Mouse (Mus musculus): ENCODE data around the gene Fasl. TPM values are rescaled to one million over a fixed set of nuclear protein-coding genes. Genes with fewer than 3 reads are reported as not detected.

The Fasl gene
- polyA plus RNA-seq, 1 experiment from 2014 or later, result not detected

DNA sequence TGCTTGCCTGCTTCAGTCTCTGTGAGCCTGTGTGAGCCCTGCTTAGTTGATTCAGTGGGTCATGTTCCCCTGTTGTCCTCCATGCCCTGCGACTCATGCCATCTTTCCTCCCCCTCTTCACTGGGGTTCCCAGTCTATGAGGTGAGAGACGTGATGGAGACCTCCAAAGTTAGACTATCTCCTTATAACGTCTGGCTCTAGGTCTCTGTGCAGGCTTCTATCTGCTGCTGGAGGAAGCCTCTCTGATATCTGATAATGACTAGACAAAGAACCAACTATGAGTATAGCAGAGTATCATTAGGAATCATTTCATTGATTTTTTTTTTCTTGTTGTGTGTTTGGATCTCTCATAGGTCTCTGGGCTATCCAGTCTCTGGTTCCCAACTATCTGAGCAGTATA, 31.7 kb downstream of the Fasl start:
- H3K36me3 ChIP-seq, result no peaks in the 10 kb centered on the region
- 89% methylated on average over 3 of the region's 3 CpGs for WGBS

DNA sequence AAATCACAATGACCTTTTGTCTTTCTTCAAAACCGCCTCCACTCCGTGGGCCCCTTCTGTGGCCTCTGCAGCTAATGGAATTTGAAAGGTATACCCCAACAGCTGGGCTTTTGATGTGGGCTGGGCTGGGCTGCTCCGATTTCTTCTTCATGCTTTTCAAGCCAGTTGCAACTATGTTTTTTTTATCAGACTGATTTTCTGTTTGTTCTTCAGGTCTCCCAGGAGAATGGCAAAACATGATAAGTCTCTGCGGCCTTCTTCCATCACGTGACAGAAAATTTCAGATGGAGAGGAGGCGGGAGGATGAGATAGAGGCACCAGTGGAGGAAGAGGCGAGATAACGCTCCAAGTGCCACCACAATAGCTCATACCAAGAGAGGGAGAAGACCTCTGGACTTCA, 37.0 kb downstream of the Fasl start:
- Histone ChIP-seq H3K4me2 (replicated peaks) (no peak overlapping the region), H3K9ac (no peak overlapping the region), H3K27me3 (no peaks in the 10 kb centered on the region), H3K4me3 (replicated peaks) (no peak overlapping the region), H3K27ac (replicated peaks) (no peak overlapping the region), H3K9me3 (replicated peaks) (no peaks in the 10 kb centered on the region), H3K4me1 (no peaks in the 10 kb centered on the region), H3K36me3 (no peaks in the 10 kb centered on the region)
- 42% methylated on average over 8 of the region's 8 CpGs for WGBS
- no peak for ATAC-seq (ENCODE audit: insufficient number of reproducible peaks, low FRiP score, low TSS enrichment, low read depth)

More for the DNA sequence above, 31.7 kb downstream of the Fasl start:
- H3K9ac ChIP-seq, result no peak overlapping the region
- no peak for ATAC-seq (ENCODE audit: insufficient number of reproducible peaks, low FRiP score, low TSS enrichment, low read depth)
- no peaks in the 10 kb centered on the region for H3K4me1 ChIP-seq
- no peaks in the 10 kb centered on the region for H3K9me3 ChIP-seq (replicated peaks)
- H3K27me3 ChIP-seq, result no peaks in the 10 kb centered on the region
- no peak overlapping the region for H3K4me3 ChIP-seq (replicated peaks)
- H3K4me2 ChIP-seq (replicated peaks), result no peak overlapping the region
- H3K27ac ChIP-seq (replicated peaks), result no peak overlapping the region

DNA sequence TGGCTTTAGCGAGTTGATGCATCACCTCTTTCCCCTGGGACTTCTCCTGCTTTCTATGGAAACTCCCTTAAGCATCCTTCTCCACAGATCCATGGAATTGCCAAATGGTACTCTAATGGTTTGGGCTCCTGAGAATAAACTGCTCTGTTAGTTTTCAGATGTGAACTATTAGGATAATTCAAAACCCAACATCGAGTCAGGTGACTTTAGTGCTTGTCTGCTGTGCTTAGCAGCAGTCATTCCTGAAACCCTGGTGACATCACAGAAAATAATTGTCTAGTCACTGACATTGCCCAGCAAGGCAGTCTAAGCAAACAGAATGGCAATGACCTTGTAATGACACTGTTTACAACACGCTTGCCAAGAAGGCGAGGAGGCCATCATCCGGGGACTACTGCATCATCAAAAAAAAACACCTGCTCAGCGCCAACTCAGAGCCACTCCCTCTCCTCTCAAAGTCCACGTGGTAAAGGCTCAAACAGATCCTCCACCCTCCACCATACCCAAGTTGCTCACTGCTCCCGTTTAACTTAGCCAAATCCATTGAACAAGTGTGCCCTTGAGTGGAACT, 37.7 kb downstream of the Fasl start:
- Histone ChIP-seq H3K27ac (replicated peaks) (no peak overlapping the region), H3K9ac (no peak overlapping the region), H3K27me3 (no peaks in the 10 kb centered on the region), H3K4me1 (no peaks in the 10 kb centered on the region), H3K9me3 (replicated peaks) (no peaks in the 10 kb centered on the region), H3K4me3 (replicated peaks) (no peak overlapping the region), H3K36me3 (no peaks in the 10 kb centered on the region), H3K4me2 (replicated peaks) (no peak overlapping the region)
- WGBS, result 59% methylated on average over 8 of the region's 8 CpGs
- ATAC-seq (ENCODE audit: insufficient number of reproducible peaks, low FRiP score, low TSS enrichment, low read depth), result no peak

DNA sequence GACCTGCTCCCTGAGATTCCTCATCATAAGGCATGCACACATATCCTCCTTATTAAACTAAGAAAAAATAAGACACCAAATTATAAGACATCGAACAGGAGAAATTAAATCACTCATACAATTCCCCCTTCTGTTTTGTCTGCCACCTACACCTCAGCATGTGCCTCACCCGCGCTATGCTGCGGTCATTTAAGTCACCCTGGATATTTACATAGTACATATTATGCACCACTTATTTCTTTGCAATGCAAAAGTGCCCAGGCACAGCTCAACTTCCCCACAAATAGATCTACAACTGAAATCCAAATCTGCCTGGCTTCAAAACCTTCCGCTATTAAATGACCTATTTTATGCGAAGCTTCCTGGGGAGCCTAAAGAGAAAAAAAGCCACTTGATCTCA, 39.6 kb downstream of the Fasl start:
- H3K9me3 ChIP-seq (replicated peaks), result no peaks in the 10 kb centered on the region
- H3K27ac ChIP-seq (replicated peaks), result no peak overlapping the region
- no peak overlapping the region for H3K9ac ChIP-seq
- no peak for ATAC-seq (ENCODE audit: insufficient number of reproducible peaks, low FRiP score, low TSS enrichment, low read depth)
- no peaks in the 10 kb centered on the region for H3K27me3 ChIP-seq
- WGBS, result 87% methylated on average over 6 of the region's 6 CpGs
- H3K4me2 ChIP-seq (replicated peaks), result no peak overlapping the region
- H3K4me1 ChIP-seq, result no peaks in the 10 kb centered on the region
- H3K36me3 ChIP-seq, result no peaks in the 10 kb centered on the region
- no peak overlapping the region for H3K4me3 ChIP-seq (replicated peaks)

DNA sequence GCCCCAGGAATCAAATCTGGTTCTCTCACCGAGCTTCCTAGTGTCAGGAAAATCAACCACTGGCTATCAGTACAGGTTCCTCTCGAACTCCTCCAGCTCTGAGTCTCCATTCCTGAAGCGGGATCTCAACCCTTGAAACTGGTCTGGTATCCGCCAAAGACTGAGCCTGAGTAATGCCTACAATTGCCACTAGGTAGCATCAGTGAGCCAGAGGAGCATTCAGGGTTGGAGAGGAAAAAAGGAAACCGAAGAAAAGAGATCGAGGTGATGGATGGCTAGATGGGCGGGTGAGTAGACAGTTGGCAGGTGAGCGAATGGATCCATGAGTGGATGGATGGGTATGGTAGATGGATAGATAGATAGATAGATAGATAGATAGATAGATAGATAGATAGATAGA, 40.2 kb downstream of the Fasl start:
- Histone ChIP-seq H3K9me3 (replicated peaks) (no peaks in the 10 kb centered on the region), H3K9ac (no peak overlapping the region), H3K36me3 (no peaks in the 10 kb centered on the region), H3K27me3 (no peaks in the 10 kb centered on the region), H3K4me2 (replicated peaks) (no peak overlapping the region), H3K4me3 (replicated peaks) (no peak overlapping the region), H3K4me1 (no peaks in the 10 kb centered on the region), H3K27ac (replicated peaks) (no peak overlapping the region)
- 40% methylated on average over 8 of the region's 8 CpGs for WGBS
- ATAC-seq (ENCODE audit: insufficient number of reproducible peaks, low FRiP score, low TSS enrichment, low read depth), result no peak

DNA sequence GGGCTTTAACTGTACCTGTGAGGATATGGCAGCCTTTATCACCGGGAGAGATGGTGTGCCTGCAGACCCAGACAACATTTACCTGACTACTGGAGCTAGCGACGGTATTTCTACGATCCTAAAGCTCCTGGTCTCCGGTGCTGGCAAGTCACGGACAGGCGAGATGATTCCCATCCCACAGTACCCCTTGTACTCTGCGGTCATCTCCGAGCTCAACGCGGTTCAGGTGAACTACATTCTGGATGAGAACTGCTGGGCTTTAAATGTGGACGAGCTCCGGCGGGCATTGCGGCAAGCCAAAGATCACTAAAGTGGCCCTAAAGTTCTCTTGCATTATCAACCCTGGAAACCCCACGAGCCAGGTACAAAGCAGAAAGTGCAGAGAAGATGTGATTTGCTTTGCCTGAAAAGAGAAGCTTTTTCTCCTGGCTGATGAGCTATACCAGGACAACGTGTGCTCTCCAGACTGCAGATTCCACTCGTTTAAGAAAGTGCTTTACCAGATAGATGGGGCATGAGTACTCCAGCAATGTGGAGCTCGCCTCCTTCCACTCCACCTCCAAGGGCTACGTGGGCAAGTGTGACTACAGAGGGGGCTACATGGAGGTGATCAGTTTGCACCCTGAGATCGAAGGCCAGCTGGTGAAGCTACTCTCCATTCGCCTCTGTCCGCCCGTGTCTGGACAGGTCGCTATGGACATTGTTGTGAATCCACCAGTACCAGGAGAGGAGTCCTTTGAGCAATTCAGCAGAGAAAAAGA, 41.6 kb downstream of the Fasl start:
- Histone ChIP-seq H3K4me2 (replicated peaks) (no peak overlapping the region), H3K9ac (no peak overlapping the region), H3K9me3 (replicated peaks) (no peaks in the 10 kb centered on the region), H3K27me3 (no peaks in the 10 kb centered on the region), H3K36me3 (no peaks in the 10 kb centered on the region), H3K4me1 (no peaks in the 10 kb centered on the region), H3K4me3 (replicated peaks) (no peak overlapping the region), H3K27ac (replicated peaks) (no peak overlapping the region)
- 81% methylated on average over 25 of the region's 25 CpGs for WGBS
- ATAC-seq (ENCODE audit: insufficient number of reproducible peaks, low FRiP score, low TSS enrichment, low read depth), result no peak

DNA sequence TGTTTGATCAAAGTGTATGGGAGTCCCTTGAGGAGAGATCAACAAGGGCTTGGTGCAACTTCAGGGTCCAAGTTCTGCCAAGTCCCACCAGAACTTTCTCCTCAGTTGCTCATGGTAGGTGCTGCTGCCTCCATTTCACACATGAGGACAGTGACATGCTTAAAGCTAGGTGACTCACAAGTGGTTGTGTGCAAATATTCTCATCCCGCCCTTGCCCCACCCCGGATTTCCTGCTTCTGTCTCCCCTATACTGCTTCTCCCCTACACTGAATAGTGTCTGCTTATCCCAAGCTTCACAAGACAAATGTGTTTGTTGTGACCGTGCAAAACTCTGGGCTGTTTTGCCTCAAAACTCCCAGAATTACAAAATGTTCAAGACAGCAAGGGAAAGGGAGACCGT, 43.4 kb downstream of the Fasl start:
- no peaks in the 10 kb centered on the region for H3K4me1 ChIP-seq
- 82% methylated on average over 4 of the region's 4 CpGs for WGBS
- no peak overlapping the region for H3K27ac ChIP-seq (replicated peaks)
- H3K36me3 ChIP-seq, result no peaks in the 10 kb centered on the region
- no peaks in the 10 kb centered on the region for H3K9me3 ChIP-seq (replicated peaks)
- no peak overlapping the region for H3K4me2 ChIP-seq (replicated peaks)
- no peak for ATAC-seq (ENCODE audit: insufficient number of reproducible peaks, low FRiP score, low TSS enrichment, low read depth)
- H3K9ac ChIP-seq, result no peak overlapping the region
- H3K4me3 ChIP-seq (replicated peaks), result no peak overlapping the region
- no peaks in the 10 kb centered on the region for H3K27me3 ChIP-seq

DNA sequence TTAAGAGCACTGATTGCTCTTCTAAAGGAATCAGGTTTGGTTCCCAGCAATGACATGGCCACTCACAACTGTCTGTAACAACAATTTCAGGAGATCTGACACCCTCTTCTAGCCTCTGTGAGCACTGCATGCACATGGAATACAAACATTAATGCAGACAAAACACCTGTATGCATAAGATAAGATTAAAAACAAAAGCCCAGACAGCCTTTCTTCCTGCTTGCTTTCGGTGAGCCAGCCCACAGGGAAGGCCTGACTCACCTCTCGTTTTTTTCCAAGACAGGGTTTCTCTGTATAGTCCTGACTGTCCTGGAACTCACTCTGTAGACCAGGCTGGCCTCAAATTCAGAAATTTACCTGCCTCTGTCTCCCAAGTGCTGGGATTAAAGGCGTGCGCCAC, 44.1 kb downstream of the Fasl start:
- no peak overlapping the region for H3K27ac ChIP-seq (replicated peaks)
- no peak overlapping the region for H3K9ac ChIP-seq
- H3K4me3 ChIP-seq (replicated peaks), result no peak overlapping the region
- H3K36me3 ChIP-seq, result no peaks in the 10 kb centered on the region
- no peaks in the 10 kb centered on the region for H3K27me3 ChIP-seq
- WGBS, result 74% methylated on average over 4 of the region's 4 CpGs
- H3K4me2 ChIP-seq (replicated peaks), result no peak overlapping the region
- H3K9me3 ChIP-seq (replicated peaks), result no peaks in the 10 kb centered on the region
- no peaks in the 10 kb centered on the region for H3K4me1 ChIP-seq
- ATAC-seq (ENCODE audit: insufficient number of reproducible peaks, low FRiP score, low TSS enrichment, low read depth), result no peak

DNA sequence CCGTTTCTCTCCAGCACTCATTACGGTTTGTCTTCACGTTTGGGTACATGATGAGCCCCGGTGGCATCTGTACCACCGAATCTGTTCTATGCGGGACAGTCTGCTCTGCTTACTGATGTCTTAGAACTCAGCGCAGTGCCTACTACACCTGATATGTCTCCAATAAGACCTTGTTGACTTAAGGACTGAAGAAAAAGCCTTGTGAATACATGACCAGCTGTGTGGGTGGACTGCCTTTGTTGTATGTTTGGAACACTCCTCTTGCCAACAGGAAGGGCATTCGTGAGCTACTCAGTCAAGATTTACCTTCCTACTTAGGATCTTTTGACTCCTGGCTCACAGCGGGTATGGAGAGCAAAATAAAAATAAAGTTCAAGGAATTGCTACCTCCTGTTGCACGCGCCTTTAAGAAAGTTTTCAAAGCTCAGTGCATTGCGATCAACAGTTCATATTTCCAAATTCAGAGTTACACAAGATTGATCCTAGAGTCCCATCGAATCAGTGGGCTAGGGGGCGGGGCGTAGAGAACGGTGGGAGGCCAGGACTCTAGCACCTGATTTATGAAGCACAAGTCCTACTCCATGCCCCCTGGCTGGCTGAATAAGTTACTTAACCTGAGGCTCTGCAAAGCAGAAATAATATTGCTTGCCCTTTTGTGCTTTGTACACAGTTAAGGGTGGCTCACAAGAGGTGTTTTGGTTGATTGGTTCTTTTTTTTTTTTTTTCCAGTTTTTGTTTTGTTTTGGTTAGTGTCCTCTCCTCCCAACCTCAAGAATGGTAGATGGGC, 45.6 kb downstream of the Fasl start:
- Histone ChIP-seq H3K9ac (no peak overlapping the region), H3K27me3 (no peaks in the 10 kb centered on the region), H3K4me3 (replicated peaks) (no peak overlapping the region), H3K36me3 (no peaks in the 10 kb centered on the region), H3K27ac (replicated peaks) (no peak overlapping the region), H3K4me1 (no peaks in the 10 kb centered on the region), H3K9me3 (replicated peaks) (no peaks in the 10 kb centered on the region), H3K4me2 (replicated peaks) (no peak overlapping the region)
- no peak for ATAC-seq (ENCODE audit: insufficient number of reproducible peaks, low FRiP score, low TSS enrichment, low read depth)
- WGBS, result 83% methylated on average over 16 of the region's 16 CpGs

DNA sequence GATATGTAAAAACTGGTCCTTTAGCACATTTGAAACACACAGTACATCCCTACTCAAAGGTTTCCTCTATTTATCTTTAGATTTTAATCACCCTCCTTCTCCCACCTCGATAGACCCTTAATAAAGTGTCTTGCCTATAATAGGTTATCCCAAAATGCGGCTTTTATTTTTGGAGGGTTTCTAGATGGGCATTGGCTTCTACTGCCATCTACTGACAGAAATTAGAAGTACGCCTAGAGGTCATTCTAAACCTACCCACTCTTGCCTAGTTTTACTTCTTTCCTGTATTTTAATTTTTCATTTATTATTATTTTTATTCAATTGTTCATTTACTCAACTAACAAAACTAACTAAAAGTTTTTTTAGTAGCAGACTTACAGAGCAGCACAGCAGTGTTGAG, 51.4 kb downstream of the Fasl start:
- no peak overlapping the region for H3K9ac ChIP-seq
- no peak overlapping the region for H3K27ac ChIP-seq (replicated peaks)
- H3K9me3 ChIP-seq (replicated peaks), result no peaks in the 10 kb centered on the region
- no peaks in the 10 kb centered on the region for H3K36me3 ChIP-seq
- 5% methylated on average over 3 of the region's 3 CpGs for WGBS
- H3K4me1 ChIP-seq, result no peaks in the 10 kb centered on the region
- no peak for ATAC-seq (ENCODE audit: insufficient number of reproducible peaks, low FRiP score, low TSS enrichment, low read depth)
- 0 out of 2 replicates have a peak, but pooled peaks cover 6% of the 10 kb centered on the region for H3K27me3 ChIP-seq
- no peak overlapping the region for H3K4me2 ChIP-seq (replicated peaks)
- H3K4me3 ChIP-seq (replicated peaks), result no peak overlapping the region

DNA sequence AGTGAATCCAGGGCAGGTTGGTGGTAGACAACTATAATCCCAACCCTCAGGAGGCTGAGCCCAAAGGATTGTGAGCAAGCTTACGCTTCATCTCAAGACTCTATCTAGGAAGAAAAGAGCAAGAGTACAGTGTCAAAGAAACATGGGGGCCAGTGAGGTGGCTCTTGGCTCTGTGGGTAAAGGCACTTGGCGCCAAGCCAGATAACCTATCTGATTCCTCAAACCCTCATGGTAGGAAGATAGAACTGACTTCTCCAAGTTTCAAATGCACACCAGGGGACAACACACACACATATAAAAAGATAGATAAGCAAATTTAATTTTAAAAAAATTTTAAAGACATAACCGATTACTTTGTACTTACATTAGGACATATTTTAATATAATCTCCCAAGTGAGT, 52.0 kb downstream of the Fasl start:
- Histone ChIP-seq H3K4me3 (replicated peaks) (no peak overlapping the region), H3K4me1 (no peaks in the 10 kb centered on the region), H3K27ac (replicated peaks) (no peak overlapping the region), H3K36me3 (no peaks in the 10 kb centered on the region), H3K27me3 (0 out of 2 replicates have a peak, but pooled peaks cover 6% of the 10 kb centered on the region), H3K9me3 (replicated peaks) (no peaks in the 10 kb centered on the region), H3K4me2 (replicated peaks) (no peak overlapping the region), H3K9ac (no peak overlapping the region)
- WGBS, result 87% methylated on average over 3 of the region's 3 CpGs
- ATAC-seq (ENCODE audit: insufficient number of reproducible peaks, low FRiP score, low TSS enrichment, low read depth), result no peak

Data from embryonic facial prominence, embryonic 15.5 days (tissue).